Mouse (Mus musculus) cerebellum, postnatal 4 days (tissue): ENCODE measurements around the gene Krt9.

Experiments
- DNase-seq, 2 experiments: peaks; one replicate each; pipeline ENCODE4 v3.0.0; 2022; ENCODE audit warnings: low spot score in 2 of 2, mixed read lengths in 1 of 2

The Krt9 gene

GRCm38 (mm10) chr11:100148615-100149330 lies 44.3 kb downstream of the Krt9 start, which contains the start of gene Krt19:
Krt19 (minus strand) TSS chr11:100148665.
- no peak for DNase-seq

- DNase-seq: no peak
Measured at GRCm38 (mm10) chr11:100147566-100148353, 45.3 kb downstream of the Krt9 start.

- DNase-seq: no peak
Measured at GRCm38 (mm10) chr11:100145858-100146560, 47.0 kb downstream of the Krt9 start.

- no peak for DNase-seq
Measured at GRCm38 (mm10) chr11:100145104-100145503, 47.9 kb downstream of the Krt9 start.

- no peak for DNase-seq
Measured at GRCm38 (mm10) chr11:100140966-100141365, 52.1 kb downstream of the Krt9 start.

GRCm38 (mm10) chr11:100139391-100139790 lies 53.7 kb downstream of the Krt9 start:
- no peak for DNase-seq

- no peak for DNase-seq
Measured at GRCm38 (mm10) chr11:100138809-100139208, 54.2 kb downstream of the Krt9 start.

- DNase-seq: no peak
Measured at GRCm38 (mm10) chr11:100137693-100138092, 55.4 kb downstream of the Krt9 start.
